Mouse (Mus musculus): Measurements from ENCODE around the gene Clec18a.

- TF ChIP-seq POLR2A (IDR thresholded peaks at IDR 0.05; ENCODE audit: extremely low read depth, insufficient read depth, low read length) = no peak
- no peak for TF ChIP-seq CTCF (IDR thresholded peaks at IDR 0.05; ENCODE audit: low read depth, low read length)
Measured at GRCm38 (mm10) chr8:111075926-111076325, 16.3 kb downstream of the Clec18a start.

Data from liver, adult 2 months (tissue).